In genomic region chr12:5142776-5143175, GRCm38 (mm10) we compare ENCODE assay signal across 8 mouse cellular contexts.
A peak's percentile ranks its signal among the peaks of the same experiment; 100 is the strongest.
DNase-seq lines count a peak whose midpoint lies in the region; ATAC-seq and TF ChIP-seq lines count a peak whose summit lies in the region.
"Had no signal": no experiment of that assay in that cellular context is flagged by ENCODE, and none has a peak within 500 bp of the region (broad histone marks: within the 10 kb centered on the region; RNA-seq: fewer than 3 reads in every experiment).

No protein-coding gene starts in this region.

- no peak overlapping the region for H3K4me2 ChIP-seq in midbrain, embryonic 16.5 days (ENCODE audit: low read length)

- peak; percentile 87 for DNase-seq in adrenal gland, postnatal 25 days
- DNase-seq in gastrocnemius, postnatal 10 days: peak; percentile 90
- peak; percentile 81 for DNase-seq in kidney, adult 18-20 months
- DNase-seq in left cerebral cortex, postnatal 36 days (ENCODE audit: low spot score in 2 of 2): peak; percentile 82 to 84
- DNase-seq in testis, postnatal 14 days (ENCODE audit: low spot score): peak; percentile 64

- H3K4me1 ChIP-seq in cortical plate, adult 2 months (ENCODE audit: control insufficient read depth, insufficient read depth, low read length): peaks cover 5% of the 10 kb centered on the region; the same call in 1 of the 2 replicates
- peaks cover 26% of the 10 kb centered on the region for H3K4me1 ChIP-seq in midbrain, embryonic 16.5 days (ENCODE audit: control insufficient read depth, insufficient read depth, low read length)

- TF ChIP-seq CTCF in cortical plate, adult 2 months (IDR thresholded peaks at IDR 0.05; ENCODE audit: extremely low read depth, insufficient read depth, low read length): peak; percentile 77

- 11% methylated on average over 3 of the region's 3 CpGs for WGBS in midbrain, embryonic 16.5 days

- no peaks in the 10 kb centered on the region for H3K27me3 ChIP-seq in midbrain, embryonic 16.5 days (ENCODE audit: control insufficient read depth, insufficient read depth, low read depth, low read length)

- H3K36me3 ChIP-seq in midbrain, embryonic 16.5 days (ENCODE audit: control insufficient read depth, insufficient read depth, low read length): no peaks in the 10 kb centered on the region

- TF ChIP-seq POLR2A in cortical plate, adult 2 months (IDR thresholded peaks at IDR 0.05; ENCODE audit: extremely low read depth, insufficient read depth, low read length): no peak

- H3K27ac ChIP-seq in cortical plate, adult 2 months (ENCODE audit: insufficient read depth, low read length): no peak overlapping the region
- H3K27ac ChIP-seq in midbrain, embryonic 16.5 days (ENCODE audit: low read length): no peak overlapping the region

- H3K4me3 ChIP-seq in cortical plate, adult 2 months (ENCODE audit: insufficient read depth, low read length): no peak overlapping the region
- no peak overlapping the region for H3K4me3 ChIP-seq in midbrain, embryonic 16.5 days (ENCODE audit: low read depth, low read length)
- H3K4me3 ChIP-seq: myocyte had no signal

- ATAC-seq in midbrain, embryonic 16.5 days: peak; percentile 68

- intact Hi-C loops in left cerebral cortex, postnatal 36 days (cut with DNase I): loop anchor here (5.0 kb wide), 2 partner anchors 135 to 235 kb away; partner anchors contain the start of gene Klhl29

- H3K9me3 ChIP-seq in midbrain, embryonic 16.5 days (replicated peaks; ENCODE audit: control insufficient read depth, low read length, poor library complexity, severe bottlenecking): no peaks in the 10 kb centered on the region

- H3K9ac ChIP-seq in midbrain, embryonic 16.5 days (ENCODE audit: low read depth, low read length): no peak overlapping the region
